Mouse (Mus musculus) myocyte (in vitro differentiated cells): Measurements from ENCODE around the gene Dlg4.

Source experiments
- E2F4 ChIP-seq: IDR thresholded peaks from one replicate; pipeline ENCODE4 v1.6.1; 2011; ENCODE audit warnings: mild to moderate bottlenecking, control low read depth, moderate library complexity; ENCODE audit not compliant: insufficient read depth
- MAX ChIP-seq: IDR thresholded peaks from one replicate; pipeline ENCODE4 v1.6.1; 2011; ENCODE audit warnings: low read depth, mild to moderate bottlenecking, control low read depth
- MYOD1 ChIP-seq, 3 experiments: IDR thresholded peaks; one replicate each; pipeline ENCODE4 v1.6.1; 2011; ENCODE audit warnings: control low read depth in 2 of 3, low read depth in 2 of 3, mild to moderate bottlenecking in 2 of 3, moderate library complexity in 1 of 3; ENCODE audit not compliant: insufficient read length in 2 of 3, control insufficient read depth in 1 of 3
- MYOG ChIP-seq, 3 experiments: IDR thresholded peaks; one replicate each; pipeline ENCODE4 v1.6.1; 2011; ENCODE audit warnings: control low read depth in 2 of 3, low read depth in 2 of 3, mild to moderate bottlenecking in 2 of 3; ENCODE audit not compliant: insufficient read length in 2 of 3, control insufficient read depth in 1 of 3, insufficient read depth in 1 of 3
- POLR2A ChIP-seq: IDR thresholded peaks from one replicate; pipeline ENCODE4 v1.6.1; 2011; ENCODE audit warnings: low read depth, mild to moderate bottlenecking, control low read depth, moderate library complexity; ENCODE audit not compliant: insufficient read length
- POLR2AphosphoS2 ChIP-seq: IDR thresholded peaks from one replicate; pipeline ENCODE4 v1.6.1; 2011; ENCODE audit warnings: low read depth, control low read depth; ENCODE audit not compliant: insufficient read length
- TCF12 ChIP-seq: IDR thresholded peaks from one replicate; pipeline ENCODE4 v1.6.1; 2011; ENCODE audit warnings: mild to moderate bottlenecking, control low read depth; ENCODE audit not compliant: poor library complexity, insufficient read depth, severe bottlenecking

DNA sequence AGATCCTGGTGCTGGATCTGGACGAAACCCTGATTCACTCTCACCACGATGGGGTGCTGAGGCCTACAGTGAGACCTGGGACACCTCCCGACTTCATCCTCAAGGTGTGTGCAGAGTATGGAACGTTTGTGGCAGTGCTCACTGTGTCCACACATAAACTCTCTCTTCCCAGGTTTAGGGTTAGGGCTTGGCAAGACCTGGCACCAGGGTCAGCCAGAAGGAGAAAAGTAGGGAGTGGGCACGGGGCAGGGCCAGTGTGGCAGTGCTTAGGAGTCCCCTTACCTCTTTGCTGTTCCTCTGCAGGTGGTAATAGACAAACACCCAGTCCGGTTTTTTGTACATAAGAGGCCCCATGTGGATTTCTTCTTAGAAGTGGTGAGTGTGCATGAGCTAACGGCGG, 32.3 kb upstream of the Dlg4 start:
- TF ChIP-seq E2F4 (no peak), MYOG (IDR thresholded peaks at IDR 0.05; ENCODE audit: control insufficient read depth in 1 of 3, insufficient read depth in 1 of 3, insufficient read length in 2 of 3, low read depth in 2 of 3) (no peak), TCF12 (no peak), POLR2A (no peak), POLR2AphosphoS2 (no peak), MAX (no peak), MYOD1 (IDR thresholded peaks at IDR 0.05; ENCODE audit: control insufficient read depth in 1 of 3, insufficient read length in 2 of 3, low read depth in 2 of 3) (no peak)
